Mouse (Mus musculus): ENCODE measurements at regions not wholly inside any gene's neighbourhood (a gene's known extent, or its start where the extent isn't known, plus 50 kb on each side); places are given as distances from the start of the nearest gene placed in this dataset.

DNA sequence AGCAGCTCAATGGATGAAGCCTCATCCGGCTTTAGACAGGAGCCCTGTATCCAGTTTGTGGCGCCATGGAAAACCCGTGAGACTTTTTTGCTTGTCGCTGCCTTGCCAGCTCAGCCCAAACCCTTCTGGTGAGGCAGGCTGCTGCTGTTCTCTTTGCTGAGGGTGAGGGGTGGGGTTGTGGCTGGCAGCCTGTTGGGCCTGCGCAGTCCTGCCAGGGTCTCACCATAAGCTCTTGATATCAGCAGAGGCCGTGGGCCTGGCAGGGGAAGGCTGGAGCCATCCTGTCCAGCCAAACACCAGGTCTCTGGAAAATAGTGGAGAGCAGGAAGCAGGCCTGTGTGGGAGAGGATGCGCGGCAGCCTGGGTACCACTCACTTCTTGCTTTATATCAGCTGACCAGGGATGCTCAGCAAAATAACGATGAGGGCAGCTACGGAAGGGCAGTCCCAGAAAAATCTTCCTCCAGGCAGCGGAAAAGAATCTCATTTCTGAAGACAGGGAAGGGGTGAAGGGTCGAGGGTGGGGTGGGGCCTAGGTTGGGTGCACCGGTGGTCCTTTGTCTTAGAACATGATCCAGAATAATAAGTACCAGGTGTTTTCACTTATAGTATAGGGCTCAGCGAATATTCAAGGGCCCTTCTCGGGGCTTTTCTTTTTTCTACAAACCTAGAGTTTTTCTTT, 73.4 kb upstream of the Medag start:
- DNase-seq: no peak

DNA sequence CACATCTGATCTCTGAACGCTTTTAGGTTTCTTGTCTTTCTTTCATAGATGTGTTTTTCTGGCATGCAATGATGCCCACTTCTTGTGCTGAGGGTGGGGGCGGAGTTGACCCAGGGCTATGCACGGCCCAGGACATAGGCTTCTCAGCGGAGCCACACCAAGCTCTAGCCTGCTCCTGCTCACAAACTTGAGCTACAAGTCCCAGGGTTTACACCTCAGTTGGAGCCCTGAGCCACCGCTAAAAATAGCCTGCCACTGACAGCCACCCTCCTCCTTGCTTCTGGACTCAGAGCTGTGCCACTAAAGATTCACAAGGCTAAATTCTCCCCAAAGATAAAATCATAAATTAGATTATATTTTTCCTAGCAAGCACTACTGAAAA, 72.9 kb upstream of the Medag start:
- DNase-seq: no peak

DNA sequence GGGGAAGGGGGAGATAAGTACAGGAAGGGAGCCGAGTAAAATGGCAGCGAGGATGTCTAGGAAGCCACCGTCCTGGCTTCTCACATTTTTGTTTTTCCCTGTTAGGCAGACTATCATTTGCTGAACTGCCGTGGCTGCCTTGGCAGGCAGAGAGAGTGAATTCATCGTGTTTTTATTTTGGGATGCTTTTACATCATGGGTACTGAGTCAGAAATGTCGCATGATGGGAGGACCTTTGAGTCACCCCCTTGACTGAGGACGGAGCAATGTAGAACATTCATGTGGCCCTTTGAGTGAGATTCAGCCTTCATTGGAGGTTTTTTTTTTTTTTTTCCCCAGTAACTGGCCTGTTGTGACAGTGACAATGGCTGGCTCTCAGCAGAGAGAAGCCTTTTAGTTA, 71.2 kb upstream of the Medag start:
- no peak for DNase-seq

DNA sequence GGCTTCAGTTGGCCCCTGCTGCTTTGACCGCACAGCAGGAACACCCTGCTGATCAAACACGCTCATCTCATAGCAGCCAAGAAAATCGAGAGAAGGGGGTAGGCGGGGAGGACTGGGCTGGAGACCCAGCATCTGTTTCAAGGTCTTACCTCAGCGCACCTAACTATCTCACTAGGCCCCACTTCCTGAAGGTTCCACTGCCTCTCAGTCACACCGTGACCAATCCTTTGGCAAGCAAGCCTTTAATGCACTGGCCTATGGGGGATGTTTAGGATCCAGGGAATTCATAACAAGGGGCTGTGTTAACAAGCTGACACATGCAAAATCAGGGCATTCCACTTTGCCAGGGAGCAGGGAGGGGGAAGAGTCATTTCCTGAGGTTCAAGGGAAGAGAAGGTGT, 70.1 kb upstream of the Medag start:
- no peak for DNase-seq

DNA sequence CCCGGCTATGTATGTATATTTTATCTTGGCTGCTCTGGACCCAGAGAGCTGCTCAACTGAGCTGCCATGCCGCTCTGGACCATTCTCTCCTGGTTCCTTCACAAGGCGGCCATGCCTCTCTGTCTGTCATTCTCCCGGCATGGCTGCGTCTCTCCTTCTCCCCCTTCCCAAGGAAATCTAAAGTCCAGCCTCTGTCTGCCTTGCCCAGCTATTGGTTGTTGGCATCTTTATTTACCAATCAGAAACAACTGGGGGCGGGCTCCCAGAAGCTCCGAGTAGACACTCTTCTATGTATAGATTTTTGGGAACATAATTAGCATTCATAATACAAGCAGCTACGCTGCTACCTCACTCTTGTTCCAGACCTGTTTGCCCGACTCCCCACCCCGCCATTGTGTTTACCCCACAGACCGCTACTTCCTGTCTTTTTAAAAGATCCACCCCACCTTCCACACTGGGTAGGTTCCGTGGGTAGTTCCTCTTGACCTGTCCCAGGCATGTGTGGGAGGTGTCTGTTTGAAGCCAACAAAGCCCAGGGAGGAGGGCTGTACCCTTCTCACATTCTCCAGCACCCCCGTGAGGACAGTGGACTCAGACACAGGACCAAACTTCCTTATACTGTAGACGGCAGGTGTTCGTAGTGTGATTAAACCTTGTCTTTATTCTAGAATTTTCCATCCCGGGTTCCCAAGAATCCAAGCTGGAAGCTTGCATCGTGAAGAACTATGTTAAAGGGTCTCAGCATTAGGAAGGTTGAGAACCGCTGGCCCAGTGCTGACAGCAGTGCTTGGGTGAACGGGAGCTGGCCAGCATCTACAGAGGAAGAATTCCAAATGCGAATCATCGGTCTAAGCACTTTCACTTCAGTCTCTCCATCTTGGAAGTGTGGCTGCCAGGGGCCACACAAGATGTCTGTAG, 67.7 kb upstream of the Medag start:
- no peak for DNase-seq

DNA sequence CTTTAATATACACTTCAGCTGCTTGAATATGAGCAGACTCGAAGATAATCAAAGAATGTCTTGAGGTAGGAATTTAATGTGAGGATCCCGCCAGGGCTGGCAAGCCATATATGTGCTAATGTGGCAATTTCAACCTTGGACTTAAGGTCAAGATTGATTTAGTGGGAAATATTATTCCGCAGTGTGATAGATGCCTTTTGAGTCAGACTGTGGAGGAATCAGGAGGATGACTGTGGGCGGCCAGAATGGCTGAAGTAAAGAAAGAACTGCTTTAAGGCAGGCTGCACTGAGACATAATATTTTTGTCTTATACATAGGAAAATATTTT, 67.1 kb upstream of the Medag start:
- DNase-seq: no peak

DNA sequence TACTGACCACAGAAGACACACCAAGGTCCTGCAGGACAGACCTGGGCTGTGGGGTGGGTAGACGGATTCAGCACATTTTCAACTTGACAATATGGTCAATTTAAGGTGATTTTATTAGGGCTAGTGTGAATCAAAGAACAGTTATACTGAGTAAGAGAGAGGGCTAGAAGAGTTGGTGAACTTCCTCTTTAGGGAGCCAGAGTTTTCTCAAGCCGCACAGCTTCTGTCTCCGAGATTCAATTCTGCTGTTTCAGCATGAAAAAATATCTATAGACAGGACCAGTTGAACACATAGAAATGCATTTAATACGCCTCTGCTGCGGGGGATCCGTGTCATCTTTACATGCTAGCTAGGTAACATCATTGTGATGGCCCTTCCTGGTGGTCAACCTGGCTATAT, 66.4 kb upstream of the Medag start:
- DNase-seq: no peak

DNA sequence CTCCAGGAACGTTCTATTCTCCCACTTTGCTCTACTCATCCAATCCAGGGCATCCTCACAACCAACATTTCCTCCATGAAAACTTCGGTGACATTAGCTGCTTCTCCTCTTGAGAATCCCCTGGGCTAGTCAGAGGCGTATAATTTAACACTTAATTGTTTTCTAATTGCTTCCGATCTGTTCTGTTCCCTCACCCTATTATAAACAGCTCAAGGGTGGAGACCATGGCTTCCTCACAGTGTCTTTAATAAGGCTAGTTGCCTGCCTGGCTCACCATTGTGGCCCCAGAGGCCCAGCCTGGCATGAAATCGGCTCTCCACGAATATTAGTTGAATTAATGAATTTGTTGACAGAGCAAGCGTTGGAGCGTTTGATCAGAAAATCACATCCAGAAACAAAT, 61.9 kb upstream of the Medag start:
- DNase-seq: no peak

DNA sequence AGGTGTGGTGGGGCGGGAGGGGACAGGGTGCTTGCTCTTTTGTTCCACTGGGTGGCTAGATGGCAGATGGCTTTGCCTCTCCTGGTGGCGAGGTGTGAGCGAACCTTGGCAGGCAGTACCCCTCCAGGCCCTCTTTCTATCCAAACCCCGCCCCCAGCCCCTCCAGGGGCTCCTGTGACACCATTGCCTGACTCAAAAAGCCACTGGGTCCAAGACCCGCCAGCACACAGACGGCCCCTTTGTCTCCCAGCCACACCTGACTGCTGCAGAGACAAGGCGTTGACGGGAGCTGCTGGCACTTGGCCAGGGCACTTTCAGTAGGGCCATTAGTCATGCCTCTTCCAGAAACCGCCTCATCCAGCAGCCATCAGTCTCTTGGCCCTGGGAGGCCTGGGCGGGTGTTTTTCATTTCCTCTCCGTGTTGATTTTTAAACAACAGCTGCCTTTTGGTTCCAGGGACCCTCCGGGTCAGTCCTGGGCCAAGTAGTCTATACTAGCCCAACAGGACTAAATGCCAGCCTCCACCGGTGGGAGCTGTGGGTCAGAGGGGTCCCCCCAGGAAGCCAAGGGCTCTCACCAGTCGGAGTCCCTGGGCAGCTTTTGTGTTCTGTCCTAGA, 58.4 kb upstream of the Medag start:
- peak; percentile 59 for DNase-seq

DNA sequence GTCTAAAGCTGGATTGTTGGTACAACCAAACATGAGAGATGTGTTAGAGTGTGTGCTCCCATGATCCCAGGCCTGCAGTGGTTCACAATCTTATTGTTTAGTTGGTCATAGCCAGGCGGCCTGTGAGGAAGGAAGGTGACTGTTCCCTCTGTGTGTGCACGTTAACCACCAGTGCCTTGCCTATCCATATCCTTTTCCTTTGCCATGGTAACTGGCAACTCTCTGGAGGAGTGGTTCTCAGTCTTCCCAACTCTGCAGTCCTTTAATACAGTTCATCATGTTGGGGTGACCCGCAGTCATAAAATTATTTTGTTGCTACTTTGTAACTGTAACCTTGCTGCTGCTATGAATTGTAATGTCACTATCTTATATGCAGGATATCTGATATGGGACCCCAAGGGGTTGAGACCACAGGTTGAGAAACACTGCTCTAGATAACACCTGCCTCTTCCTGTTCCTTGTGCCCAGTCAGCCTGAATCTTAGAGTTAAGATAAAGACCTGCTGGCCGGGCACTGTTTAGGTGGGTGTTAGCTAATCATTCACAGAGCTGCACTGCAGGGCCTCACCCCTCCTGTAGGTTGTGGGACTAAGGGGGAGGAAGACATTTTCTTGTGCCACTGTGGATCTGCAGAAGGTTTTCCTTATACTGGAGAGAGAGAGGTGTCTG, 57.0 kb upstream of the Medag start:
- DNase-seq: no peak

DNA sequence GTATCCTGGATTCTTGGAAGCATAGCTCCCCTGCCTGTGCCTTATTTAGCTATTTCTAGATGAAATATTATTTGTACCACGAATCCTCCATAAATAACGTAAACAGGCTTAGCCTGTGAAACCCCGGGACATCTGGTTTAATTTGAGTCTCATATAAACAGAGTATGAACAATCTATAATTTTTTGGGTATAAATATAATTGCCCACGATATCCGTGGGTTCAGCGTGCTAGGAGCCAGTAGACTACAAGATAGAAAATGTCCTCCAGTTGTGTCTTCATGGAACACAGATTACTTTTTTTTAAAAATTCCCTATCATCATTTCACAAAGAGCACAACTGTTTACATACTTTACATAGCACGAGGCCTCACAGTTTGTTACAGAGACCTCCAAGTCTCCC, 56.4 kb upstream of the Medag start:
- no peak for DNase-seq

DNA sequence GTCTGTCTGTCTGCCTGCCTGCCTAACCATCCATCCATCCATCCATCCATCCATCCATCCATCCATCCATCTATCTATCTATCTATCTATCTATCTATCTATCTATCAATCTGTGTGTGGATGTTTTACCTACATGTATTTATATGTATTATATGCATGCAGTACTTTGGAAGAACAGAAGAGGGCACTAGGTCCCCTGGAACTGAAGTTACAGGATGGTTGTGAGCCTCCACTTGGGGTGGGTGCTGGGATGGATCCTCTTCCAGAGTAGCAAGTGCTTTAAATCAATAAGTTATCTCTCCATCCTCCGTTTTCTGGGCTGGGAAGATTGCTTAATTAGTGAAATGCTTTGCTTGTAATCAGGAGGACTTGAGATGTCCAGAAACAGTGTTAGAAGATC, 54.6 kb upstream of the Medag start:
- no peak for DNase-seq
